Mouse (Mus musculus): ENCODE measurements around the gene Olig3.
A peak's percentile ranks its signal among the peaks of the same experiment; 100 is the strongest.
"Not testable (repeated sequence)": the region's sequence is repeated elsewhere in the genome, so short reads cannot be mapped to it uniquely, and the experiment has no call there.

The Olig3 gene

DNA sequence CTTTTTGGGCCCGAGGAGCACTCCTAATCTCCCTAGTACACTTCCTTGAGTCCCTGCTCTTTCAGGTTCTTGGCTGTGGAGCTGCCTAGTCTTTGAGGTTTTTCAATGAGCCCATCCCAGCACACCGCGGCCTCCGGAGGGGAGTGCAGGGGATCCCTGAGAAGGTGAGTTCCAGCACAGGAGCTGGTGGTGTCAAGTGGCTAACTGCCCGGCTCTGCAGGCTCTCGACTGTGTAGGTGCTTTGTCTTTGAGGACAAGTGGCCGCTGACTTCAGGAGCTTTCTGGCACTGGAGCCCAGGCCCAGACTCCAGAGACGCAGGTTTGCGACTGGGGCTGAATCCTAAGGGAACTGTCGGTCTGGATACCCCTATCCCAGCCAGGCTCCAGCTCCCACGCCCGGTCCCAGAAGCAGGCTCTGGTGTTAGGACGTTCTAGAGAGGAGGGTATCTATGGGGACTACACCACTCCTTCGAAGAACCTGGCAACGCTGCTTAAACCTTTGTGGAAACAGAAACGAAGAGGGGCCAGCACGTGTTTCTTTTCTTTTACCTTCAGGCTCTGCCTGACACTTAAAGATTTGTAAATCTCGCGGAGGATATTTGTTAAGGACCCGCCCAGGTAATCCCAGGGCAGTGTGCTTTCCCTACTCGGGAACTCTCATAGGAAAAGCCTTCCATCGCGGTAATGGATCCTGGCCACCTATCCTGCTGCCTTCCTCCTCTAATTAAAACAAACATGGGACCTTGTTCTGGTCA, 5.4 kb downstream of the Olig3 start:
- DNase-seq (ENCODE audit: extremely low spot score, low spot score) = peak; percentile 52

DNA sequence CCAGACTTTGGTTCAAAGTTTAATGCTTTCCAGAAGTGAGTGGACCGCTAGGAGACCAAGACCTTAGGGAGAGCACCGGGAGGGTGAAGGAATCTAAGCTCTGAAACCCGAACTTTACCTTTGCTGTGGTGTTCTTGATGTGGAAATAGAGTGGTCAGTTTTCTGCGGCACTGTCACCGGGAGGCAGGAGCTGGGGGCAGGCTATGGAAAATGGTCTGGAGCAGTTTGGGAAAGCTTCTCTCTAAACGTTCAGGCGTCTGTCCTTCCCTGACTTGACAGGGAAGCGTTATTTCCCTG, 5.9 kb downstream of the Olig3 start:
- no peak for DNase-seq (ENCODE audit: extremely low spot score, low spot score)

DNA sequence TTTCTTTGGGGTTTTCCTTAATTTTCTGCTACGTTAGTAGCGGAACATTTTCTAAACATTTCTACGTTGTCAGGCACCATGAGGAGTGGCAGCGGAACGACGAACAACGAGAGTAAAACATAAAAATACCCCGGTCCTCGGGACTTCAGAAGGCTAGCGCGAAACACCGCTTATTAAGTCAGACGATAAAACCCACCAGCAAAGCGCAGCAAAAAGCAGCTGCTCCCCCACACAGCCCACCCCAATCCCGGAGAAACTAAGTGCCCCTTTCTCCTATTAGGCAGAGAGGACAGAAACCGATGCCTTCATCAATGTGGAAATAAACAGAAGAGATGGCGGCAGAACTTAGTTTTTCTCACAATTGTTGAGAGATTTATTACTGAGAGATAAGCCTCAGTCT, 6.5 kb downstream of the Olig3 start:
- peak; percentile 53 for DNase-seq (ENCODE audit: extremely low spot score, low spot score)

DNA sequence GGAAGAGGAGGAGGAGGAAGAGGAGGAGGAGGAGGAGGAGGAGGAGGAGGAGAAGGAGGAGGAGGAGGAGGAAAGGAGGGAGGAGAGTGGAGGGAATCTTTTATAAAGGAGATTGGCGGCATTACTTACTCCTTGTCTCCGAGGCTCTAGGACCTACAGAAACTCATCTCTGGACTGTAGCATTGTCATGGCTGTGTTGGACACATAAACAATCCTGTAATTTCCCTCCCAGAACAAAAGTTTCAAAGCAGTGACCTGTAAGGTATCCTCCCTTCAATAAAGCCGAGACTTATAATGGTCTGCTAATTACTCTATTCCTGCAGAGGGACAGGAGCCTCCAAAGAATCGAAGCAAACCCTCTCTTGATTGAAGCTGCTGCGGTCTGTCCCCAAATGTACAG, 7.0 kb downstream of the Olig3 start:
- no peak for DNase-seq (ENCODE audit: extremely low spot score, low spot score)

DNA sequence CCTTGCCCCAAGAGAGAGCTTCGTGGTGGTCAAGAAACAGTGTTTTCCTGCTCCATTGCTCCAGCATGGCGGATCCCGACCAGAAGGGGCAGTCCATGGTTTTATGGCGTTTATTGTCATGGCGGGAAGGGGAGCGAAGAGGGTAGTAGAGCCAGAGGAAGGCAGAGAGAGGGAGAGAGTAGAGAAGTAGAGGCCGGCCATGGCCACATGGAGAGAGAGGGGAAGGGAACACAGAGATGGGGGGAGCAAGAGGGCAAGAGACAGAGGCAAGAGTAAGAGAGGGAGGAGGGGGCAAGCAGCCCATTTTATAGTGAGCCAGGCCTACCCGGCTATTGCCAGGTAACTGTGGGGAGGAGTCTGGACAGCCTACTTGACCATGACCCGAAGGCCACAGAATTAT, 12.8 kb downstream of the Olig3 start:
- DNase-seq (ENCODE audit: extremely low spot score, low spot score) = no peak

DNA sequence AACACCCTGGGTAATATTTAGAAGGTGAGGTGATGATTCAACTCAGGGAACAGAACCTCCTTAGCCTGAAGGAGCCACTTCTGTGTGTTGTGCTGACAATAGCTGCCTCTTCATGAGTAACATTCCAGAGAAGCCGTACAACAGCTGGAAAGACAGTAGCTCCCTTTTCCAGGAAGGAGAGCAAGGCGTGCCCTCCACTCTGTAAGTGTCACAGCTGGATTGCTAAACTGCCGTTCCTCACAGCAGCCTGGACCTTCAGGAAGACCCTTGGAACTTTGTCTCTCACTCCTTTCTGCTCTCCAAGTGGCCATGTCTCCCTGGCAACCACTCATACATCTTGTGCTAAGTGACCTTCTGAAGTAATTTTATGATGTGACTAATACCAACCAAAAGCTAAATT, 13.8 kb downstream of the Olig3 start:
- no peak for DNase-seq (ENCODE audit: extremely low spot score, low spot score)

DNA sequence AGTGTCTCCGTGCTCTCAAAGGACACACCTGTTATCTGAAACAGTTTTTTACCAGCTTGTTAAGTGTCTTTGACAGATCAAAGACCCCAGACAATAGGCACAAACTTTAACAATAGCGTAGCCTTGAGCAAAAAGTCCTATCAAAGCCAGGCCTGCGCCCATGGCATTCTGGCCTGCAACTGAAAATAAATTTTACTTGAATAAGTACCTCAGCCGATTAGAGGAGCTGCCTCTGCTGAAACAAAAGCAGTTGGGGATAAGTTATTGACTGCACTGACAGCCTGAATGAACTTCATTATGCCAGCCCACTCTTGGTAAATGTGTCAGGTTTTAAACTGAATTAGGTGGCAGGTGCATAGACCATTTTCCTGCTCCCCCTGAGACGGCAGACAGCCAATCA, 15.9 kb downstream of the Olig3 start:
- no peak for DNase-seq (ENCODE audit: extremely low spot score, low spot score)

DNA sequence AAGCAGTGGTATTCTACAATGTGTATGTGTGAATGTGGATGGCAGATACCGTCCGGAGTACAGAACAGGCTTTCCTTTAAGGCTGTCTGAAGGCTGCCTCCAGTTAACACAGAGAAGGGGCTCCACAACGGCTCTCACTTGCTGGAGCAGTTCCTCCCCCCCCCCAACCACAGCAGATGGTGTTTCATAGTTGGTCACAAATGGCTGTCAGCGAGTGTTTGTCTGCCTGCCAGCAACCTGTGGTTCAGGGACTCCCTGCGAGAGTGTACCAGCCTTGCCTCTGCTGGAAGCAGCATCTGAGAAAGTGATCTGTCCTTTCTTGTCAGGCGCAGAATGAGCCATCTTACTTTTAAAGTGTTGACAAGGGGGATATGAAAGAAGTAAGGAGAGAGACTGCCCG, 17.5 kb downstream of the Olig3 start:
- no peak for DNase-seq (ENCODE audit: extremely low spot score, low spot score)

DNA sequence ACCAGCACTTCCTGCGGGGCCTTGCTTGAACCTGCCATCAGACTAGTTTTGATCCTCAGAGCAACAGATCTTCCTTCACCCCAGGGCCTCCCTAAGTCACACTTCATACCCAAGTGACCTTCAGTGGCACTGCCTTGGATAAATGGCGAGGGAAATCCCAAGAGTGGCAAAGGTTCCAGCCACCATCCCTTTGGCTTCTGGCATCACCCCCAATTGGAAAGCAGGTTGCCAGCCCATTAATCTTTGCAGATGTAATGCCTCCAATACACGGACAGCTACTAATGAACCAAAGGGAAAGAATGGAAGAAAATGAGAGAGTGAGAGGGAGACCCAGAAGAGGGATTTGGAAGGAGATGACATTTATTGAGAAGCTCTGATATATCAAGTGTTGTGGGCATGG, 18.0 kb downstream of the Olig3 start:
- no peak for DNase-seq (ENCODE audit: extremely low spot score, low spot score)

DNA sequence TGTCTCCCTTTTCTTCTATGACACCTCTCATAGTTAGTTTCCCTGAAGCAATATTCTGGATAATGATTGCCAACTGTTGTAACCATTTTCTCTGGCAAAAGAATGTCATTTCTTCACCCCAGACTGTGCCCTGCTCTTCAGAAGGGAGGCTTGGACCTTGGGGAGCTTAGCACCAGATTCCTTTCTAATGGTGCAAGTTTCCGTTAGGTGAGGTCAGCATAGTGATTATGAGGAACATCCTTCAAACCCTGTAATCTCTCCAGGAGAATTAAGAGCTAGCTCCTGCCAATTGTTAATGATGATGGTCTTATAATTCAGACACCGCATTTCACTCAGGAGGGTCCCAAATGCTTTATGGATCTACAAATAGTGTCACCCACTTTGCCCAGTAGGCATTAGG, 19.5 kb downstream of the Olig3 start:
- DNase-seq (ENCODE audit: extremely low spot score, low spot score) = no peak

DNA sequence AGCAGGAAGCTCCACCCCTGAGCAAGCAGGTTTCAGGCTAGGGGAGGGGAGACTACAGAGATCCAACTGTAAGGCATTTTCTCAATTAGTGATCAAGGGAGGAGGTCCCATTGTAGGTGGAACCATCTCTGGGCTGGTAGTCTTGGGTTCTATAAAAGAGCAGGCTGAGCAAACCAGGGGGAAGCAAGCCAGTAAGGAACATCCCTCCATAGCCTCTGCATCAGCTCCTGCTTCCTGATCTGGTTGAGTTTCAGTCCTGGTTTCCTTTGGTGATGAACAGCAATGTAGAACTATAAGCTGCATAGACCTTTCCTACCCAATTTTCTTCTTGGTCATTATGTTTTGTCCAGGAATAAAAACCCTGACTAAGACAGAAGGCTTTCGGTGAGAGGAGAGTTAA, 24.6 kb downstream of the Olig3 start:
- not testable (repeated sequence) for DNase-seq (ENCODE audit: extremely low spot score, low spot score)

DNA sequence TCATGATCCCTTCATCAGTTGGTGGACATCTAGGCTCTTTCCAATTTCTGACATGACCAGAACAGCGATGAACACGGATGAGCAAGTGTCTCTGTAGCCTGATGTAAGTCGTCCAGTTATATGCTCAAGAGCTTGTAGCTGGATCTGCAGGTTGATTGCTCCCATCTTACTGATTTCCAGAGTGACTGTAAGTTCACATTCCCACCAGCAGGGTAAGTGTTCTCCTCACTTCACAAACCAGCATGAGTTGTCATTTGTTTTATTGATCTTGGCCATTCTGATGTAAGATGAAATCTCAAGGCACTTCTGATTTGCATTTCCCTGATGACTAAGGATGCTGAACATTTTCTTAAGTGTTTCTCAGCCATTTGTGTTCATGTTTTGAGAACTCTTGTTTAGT, 27.8 kb downstream of the Olig3 start:
- no peak for DNase-seq (ENCODE audit: extremely low spot score, low spot score)

DNA sequence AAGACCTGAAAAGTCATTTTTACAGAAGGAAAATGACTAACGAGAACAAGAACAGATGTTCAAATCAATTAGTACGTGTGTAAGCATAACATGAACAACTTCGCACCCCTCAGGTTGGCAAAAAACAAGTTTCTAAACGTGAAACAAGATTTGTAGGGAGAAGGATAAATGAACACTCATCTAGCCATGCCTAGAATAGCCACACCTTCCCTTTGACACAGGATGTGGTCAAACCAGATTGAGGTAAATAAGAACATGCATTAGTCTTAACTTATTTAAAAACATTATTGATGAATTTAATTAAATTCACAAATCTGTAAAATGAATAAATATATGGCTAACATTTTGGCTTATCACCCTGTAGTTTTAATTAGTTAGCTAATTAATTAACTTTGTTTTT, 35.5 kb downstream of the Olig3 start:
- DNase-seq (ENCODE audit: extremely low spot score, low spot score) = no peak

DNA sequence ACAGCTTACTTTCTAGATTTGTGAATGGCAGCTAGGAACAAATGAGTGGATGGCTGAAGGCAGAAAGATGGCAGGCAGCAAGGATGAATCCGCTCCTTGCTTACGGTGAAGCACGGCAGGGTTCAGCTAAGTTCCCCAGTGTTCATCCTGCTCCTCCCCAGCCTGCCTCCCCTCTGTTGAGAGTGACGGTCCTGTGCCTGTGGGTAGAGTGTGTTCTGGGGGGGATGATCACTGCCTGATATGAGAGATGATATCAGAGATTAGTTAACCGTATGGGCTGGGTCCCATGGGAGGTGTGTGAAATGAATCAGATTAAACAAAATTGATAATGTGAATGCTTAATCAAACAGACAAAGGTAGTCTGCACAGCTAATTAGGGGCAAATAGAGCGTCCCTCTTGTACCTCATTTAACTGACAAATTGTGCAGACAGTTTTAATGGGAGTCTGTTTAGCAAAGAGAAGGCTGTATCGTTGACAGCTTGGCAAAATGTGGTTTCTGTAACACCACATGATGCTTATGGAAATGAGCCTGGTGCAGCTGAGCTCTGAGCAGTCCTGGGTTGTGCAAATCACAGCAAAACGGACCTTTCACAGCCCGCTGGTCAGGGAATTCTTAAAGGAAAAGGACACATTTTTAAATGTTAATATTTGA, 40.3 kb downstream of the Olig3 start:
- DNase-seq (ENCODE audit: extremely low spot score, low spot score) = no peak

DNA sequence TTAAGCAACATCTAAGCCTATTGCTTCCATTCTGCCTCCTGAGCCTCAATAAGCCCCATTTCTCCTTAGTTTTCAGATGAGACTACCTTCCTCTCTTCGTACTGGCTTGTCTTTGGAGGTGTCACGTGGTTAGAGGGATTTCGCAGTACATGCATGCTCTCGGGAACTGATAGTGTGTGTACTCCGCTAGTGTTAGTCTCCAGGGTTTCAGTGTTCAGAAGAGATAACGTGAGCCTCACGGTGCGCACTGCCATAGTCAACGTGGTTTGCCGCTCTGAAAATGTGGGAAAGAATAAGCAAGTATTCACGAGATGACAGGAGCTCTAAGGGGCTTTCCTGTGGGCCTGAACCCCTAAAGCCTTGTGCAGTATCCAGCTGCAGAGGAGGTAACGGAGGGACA, 41.1 kb downstream of the Olig3 start:
- no peak for DNase-seq (ENCODE audit: extremely low spot score, low spot score)

DNA sequence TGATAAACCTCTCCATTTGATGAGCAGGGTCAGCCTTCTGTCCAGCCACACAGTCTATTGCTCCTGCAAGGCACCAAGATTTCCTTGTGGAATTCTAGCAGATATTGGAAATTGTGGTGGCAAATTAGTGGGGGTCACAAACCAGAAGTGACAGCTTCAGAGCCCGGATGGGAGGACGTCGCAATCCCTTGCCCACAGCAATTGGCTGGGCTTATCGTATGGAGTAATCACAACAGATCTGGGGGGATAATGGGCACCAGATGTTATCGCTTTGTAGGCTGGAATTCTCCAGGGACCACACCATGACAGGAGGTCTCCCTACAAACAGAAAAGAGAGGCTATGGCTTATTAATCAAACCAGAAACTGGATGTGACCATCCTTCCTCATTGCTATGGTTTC, 44.8 kb downstream of the Olig3 start:
- DNase-seq (ENCODE audit: extremely low spot score, low spot score) = peak; percentile 34

DNA sequence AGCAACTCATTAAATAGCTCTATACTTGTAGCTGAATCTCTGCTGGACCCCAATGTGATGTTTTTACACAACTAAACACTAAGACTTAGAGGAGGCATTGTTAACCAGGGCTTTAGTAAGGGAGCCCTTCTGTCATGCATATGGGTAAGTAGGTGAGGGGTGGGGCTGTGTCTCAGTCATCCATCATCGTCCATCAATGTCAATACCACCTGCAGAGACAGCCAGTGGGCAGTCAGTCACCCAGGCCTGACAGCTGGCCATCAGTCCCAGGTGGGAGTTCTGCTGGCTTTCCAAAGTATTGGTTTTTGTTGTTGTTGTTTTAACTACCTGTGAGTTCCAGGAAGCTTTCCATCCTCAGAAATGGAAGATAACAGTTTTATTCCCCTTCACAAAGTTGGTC, 48.1 kb downstream of the Olig3 start:
- DNase-seq (ENCODE audit: extremely low spot score, low spot score) = no peak

DNA sequence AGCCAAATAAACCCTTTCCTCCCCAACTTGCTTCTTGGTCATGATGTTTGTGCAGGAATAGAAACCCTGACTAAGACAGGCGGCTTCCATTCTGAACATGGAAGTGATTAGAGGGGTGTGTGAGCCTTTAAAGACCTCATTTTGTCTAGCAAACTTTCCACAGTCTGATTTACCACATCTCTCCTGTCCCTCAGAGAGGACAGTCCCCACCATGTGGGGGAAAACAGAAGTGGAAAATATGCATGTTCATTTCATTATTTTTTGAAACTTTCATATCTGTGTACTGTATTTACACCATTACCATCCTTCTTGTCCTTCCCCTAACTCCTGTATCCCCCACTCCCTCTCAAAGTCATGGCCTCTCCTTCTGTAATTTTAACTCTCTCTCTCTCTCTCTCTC, 49.6 kb downstream of the Olig3 start:
- no peak for DNase-seq (ENCODE audit: extremely low spot score, low spot score)

DNA sequence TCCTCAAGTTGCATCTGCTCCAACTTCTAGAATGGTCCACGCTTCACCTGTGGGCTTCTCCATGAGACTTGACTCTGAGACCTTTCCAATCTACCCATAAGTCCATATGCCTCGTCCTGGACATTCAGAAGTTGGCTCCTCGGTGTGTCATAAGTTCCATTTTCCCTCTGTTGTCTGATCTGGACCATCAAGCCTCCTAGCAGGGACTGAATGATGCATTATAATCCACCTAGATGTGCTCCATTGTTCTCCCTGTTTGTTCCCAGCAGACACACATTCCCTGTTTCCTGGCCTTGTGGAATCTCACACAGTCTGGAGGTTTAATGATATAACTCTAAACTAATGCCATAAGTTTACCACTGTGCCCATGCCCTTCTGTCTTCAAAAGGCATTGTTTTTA, 50.8 kb downstream of the Olig3 start:
- no peak for DNase-seq (ENCODE audit: extremely low spot score, low spot score)

Measured in neural tube, embryonic 10.5 days (tissue).